Mouse (Mus musculus): Measurements from ENCODE around the gene Hes1. TPM values are rescaled to one million over a fixed set of nuclear protein-coding genes. Genes with fewer than 3 reads are reported as not detected.

Gene Hes1
- polyA plus RNA-seq, 1 experiment from 2014 or later: 12.7 TPM

DNA sequence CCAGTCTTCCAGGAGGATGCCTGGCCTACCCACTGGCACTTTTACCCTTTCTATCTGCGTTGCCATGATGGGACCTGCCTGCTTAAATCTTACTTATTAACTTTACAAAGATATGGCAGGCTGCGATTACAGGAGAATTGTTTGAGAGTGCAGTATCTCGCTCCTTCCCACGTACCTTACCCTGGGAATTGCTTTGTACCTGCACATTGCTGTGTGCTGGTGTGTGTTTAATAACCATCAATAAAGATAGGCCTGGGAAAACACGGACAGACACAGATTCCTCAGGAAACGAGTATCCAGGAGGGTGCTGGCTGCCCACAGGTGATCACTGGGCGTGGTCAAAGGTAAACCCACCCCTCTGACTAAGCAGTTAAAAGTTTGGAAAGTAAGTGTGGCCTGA is 8.3 kb upstream of the Hes1 start:
- H3K9me3 ChIP-seq (ENCODE audit: control insufficient read depth, low read length): no peaks in the 10 kb centered on the region
- no peaks in the 10 kb centered on the region for H3K4me1 ChIP-seq (ENCODE audit: control insufficient read depth, insufficient read depth, low read length)
- no peak overlapping the region for H3K4me3 ChIP-seq (replicated peaks; ENCODE audit: low read depth, low read length)
- ATAC-seq (ENCODE audit: low FRiP score, low TSS enrichment): no peak
- no peaks in the 10 kb centered on the region for H3K36me3 ChIP-seq (ENCODE audit: control insufficient read depth, insufficient read depth, low read length)
- H3K4me2 ChIP-seq (ENCODE audit: low read length): no peak overlapping the region
- 80% methylated on average over 7 of the region's 7 CpGs for WGBS
- peaks cover 36% of the 10 kb centered on the region for H3K27me3 ChIP-seq (ENCODE audit: control insufficient read depth, insufficient read depth, low read length)
- H3K27ac ChIP-seq (replicated peaks; ENCODE audit: low read depth, low read length): no peak overlapping the region
- no peak overlapping the region for H3K9ac ChIP-seq (replicated peaks; ENCODE audit: low read length)
- DNase-seq: no peak

DNA sequence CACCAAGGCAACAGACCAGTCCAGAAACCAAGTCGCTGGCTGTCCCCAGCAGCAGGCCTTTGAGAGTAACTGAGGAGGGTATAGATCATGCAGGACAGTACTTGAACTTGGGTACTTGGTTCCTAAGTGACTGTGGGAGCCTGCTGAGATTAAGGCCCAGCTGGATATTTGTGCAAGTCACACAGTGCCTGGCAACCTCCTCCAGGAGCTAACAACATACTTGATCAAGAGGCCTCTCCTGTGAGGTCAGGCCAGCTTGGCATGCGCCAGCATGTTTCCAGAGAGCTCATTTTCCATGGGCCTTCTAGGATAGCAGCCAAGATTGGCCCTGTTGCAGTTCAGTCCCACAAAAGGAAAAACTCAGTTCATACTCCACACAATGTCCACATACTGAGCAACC is 7.3 kb upstream of the Hes1 start:
- DNase-seq (no peak), ATAC-seq (ENCODE audit: low FRiP score, low TSS enrichment) (no peak)
- no peaks in the 10 kb centered on the region for H3K36me3 ChIP-seq (ENCODE audit: control insufficient read depth, insufficient read depth, low read length)
- H3K9ac ChIP-seq (replicated peaks; ENCODE audit: low read length): no peak overlapping the region
- peaks cover 46% of the 10 kb centered on the region for H3K27me3 ChIP-seq (ENCODE audit: control insufficient read depth, insufficient read depth, low read length)
- no peak overlapping the region for H3K27ac ChIP-seq (replicated peaks; ENCODE audit: low read depth, low read length)
- H3K4me3 ChIP-seq (replicated peaks; ENCODE audit: low read depth, low read length): no peak overlapping the region
- H3K4me1 ChIP-seq (ENCODE audit: control insufficient read depth, insufficient read depth, low read length): no peaks in the 10 kb centered on the region
- WGBS: 78% methylated on average over 2 of the region's 2 CpGs
- H3K9me3 ChIP-seq (ENCODE audit: control insufficient read depth, low read length): no peaks in the 10 kb centered on the region
- no peak overlapping the region for H3K4me2 ChIP-seq (ENCODE audit: low read length)

DNA sequence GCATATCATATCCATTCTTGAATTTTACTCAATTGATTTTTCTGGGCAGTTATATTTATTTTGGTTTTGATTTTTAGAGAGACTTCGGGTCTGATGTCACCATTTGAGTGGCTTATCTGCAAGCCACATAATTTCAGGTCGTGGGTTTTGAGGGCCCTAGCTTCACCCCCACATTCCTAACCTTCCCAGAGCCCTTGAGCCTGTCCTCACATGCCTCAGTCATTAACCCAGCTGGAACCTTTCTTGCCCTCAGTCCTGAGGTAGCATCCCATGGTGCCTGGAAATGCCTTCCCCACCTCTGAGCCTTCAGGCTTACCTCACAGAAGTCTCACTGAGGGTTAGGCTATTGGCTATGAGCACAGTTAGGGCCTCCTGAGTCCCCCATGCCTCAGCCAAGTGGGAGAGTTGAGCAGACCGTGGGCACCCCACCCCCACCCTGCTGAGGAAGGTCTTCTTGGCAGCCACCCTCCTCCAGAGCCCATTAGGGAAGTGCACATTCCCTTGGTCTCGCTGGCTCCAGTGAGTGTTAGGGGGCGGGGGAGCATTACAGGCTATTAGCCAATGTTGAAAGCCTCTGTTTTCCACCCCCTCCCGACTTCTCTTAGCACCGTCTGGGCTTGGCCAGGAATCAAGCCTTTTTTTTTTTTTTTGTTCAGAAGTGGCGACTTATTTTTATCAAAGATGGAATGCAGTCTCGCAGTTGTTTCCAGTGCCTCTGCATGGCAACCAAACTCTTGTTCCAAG is 5.0 kb upstream of the Hes1 start:
- Histone ChIP-seq H3K9me3 (ENCODE audit: control insufficient read depth, low read length) (no peaks in the 10 kb centered on the region), H3K27me3 (ENCODE audit: control insufficient read depth, insufficient read depth, low read length) (peaks cover 59% of the 10 kb centered on the region), H3K9ac (replicated peaks; ENCODE audit: low read length) (no peak overlapping the region), H3K27ac (replicated peaks; ENCODE audit: low read depth, low read length) (no peak overlapping the region), H3K4me2 (ENCODE audit: low read length) (no peak overlapping the region), H3K4me1 (ENCODE audit: control insufficient read depth, insufficient read depth, low read length) (peaks cover 5% of the 10 kb centered on the region; the same call in 1 of the 2 replicates), H3K4me3 (replicated peaks; ENCODE audit: low read depth, low read length) (no peak overlapping the region), H3K36me3 (ENCODE audit: control insufficient read depth, insufficient read depth, low read length) (no peaks in the 10 kb centered on the region)
- peak; percentile 66 for DNase-seq
- WGBS: 23% methylated on average over 9 of the region's 9 CpGs
- no peak for ATAC-seq (ENCODE audit: low FRiP score, low TSS enrichment)

DNA sequence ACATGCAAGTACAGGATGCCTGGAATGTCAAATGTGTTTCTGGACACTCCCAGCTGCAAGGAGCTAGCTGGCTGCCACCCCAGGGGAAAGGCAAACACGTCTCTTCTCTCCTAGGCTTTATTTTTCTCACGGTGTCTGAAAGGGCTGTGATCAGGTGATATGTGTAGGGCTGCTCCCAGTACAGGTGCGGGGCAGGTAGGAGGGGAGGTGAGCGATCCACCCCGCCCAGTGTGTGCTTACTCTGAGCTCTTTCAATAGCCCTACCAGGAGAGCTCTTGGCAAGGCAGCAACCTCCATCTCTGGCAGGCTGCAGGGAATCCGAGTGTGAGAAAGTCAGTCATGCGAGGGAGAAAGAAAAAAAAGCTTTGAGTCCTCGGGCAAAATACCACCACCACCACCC is 3.8 kb upstream of the Hes1 start:
- peaks cover 57% of the 10 kb centered on the region for H3K27me3 ChIP-seq (ENCODE audit: control insufficient read depth, insufficient read depth, low read length)
- no peak overlapping the region for H3K27ac ChIP-seq (replicated peaks; ENCODE audit: low read depth, low read length)
- H3K4me1 ChIP-seq (ENCODE audit: control insufficient read depth, insufficient read depth, low read length): peaks cover 12% of the 10 kb centered on the region
- no peak overlapping the region for H3K9ac ChIP-seq (replicated peaks; ENCODE audit: low read length)
- H3K9me3 ChIP-seq (ENCODE audit: control insufficient read depth, low read length): no peaks in the 10 kb centered on the region
- no peak overlapping the region for H3K4me2 ChIP-seq (ENCODE audit: low read length)
- no peak for DNase-seq
- H3K4me3 ChIP-seq (replicated peaks; ENCODE audit: low read depth, low read length): no peak overlapping the region
- no peaks in the 10 kb centered on the region for H3K36me3 ChIP-seq (ENCODE audit: control insufficient read depth, insufficient read depth, low read length)
- ATAC-seq (ENCODE audit: low FRiP score, low TSS enrichment): no peak
- 8% methylated on average over 8 of the region's 8 CpGs for WGBS

DNA sequence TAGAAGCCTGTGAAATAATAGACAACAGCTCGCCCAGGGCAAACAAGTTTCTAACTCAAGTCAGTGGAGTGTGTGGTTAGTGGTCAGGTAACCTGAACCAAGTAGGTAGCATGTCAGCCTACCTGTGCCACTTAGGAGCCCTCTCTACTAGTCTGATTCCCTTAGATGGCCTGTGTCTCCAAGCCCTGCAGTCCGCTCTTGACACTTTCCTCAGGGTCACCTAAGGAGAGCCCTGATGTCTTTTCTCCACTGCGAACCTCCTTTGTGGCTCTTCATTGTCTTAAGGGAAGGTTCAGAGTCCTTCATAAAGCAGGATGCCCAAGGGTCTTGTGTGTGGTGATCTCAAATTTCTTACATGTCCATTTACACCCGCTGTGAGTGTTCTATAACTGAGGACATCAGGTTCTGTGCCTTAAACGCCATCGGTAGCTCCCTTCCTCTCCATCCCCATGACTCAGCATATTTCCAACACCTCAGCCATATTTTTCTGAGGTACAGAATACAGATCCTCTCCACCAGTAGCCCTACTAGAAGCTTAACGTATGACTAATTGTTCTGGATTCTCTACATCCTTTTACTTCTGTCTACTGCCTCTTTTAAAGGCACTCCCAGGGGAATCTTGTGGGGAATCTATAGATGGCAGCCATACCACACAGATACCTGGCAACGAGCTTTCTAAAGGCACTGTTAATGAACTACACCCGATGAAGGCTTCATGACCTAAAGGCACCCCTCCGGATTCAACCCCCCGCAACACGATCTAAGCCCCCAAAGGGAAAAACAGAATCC is 1.7 kb upstream of the Hes1 start:
- peaks cover 24% of the 10 kb centered on the region for H3K4me1 ChIP-seq (ENCODE audit: control insufficient read depth, insufficient read depth, low read length)

DNA sequence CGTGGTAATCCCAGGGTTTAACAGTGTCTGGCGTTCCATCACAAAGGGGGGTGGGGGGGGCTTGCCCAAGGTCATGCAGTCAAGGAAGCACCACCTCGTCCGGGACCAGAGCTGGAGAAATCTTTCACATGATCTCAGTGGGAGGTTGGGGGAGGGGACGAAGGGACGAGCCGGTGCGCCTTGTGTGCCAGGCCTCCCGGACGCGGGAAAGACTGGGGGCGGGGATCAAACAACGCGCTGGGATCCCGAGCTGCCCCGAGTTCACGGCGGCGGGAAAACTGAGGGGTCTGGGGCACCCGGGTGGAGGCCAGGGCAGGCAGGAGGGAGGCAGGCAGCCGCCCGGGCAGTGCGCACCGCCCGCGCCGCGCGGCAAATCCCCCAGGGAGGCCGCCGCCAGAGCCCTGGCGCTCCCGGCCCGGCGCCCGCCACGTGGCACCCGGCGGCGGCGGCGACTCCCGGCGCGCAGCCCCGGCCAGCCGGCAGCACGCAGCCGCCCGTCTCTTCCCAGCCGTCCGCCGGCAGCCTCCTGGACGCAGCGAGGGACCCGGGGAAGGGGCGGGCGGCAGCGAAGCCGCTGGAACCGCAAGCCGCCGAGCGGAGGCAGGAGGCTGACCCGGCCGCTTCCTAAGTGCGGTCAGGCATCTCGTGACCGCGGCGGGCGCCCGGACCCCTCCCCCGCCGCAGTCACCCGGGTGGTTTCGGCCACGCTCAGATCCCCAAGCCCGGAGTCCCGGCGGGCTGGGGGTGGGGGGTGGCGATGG is 883 bp upstream of the Hes1 start:
- Histone ChIP-seq H3K27ac (replicated peaks; ENCODE audit: low read depth, low read length) (peak overlapping the region; percentile 85), H3K4me1 (ENCODE audit: control insufficient read depth, insufficient read depth, low read length) (peaks cover 26% of the 10 kb centered on the region), H3K4me3 (replicated peaks; ENCODE audit: low read depth, low read length) (peak overlapping the region; percentile 65), H3K36me3 (ENCODE audit: control insufficient read depth, insufficient read depth, low read length) (no peaks in the 10 kb centered on the region), H3K27me3 (ENCODE audit: control insufficient read depth, insufficient read depth, low read length) (peaks cover 59% of the 10 kb centered on the region), H3K9me3 (ENCODE audit: control insufficient read depth, low read length) (no peaks in the 10 kb centered on the region), H3K9ac (replicated peaks; ENCODE audit: low read length) (peak overlapping the region; percentile 61), H3K4me2 (ENCODE audit: low read length) (peak overlapping the region; percentile 100)
- ATAC-seq (ENCODE audit: low FRiP score, low TSS enrichment) (peak; percentile 47), DNase-seq (peak; percentile 78)
- WGBS: under 1% methylated on average over 60 of the region's 82 CpGs

More for the DNA sequence above, 1.7 kb upstream of the Hes1 start:
- ATAC-seq (ENCODE audit: low FRiP score, low TSS enrichment): no peak
- H3K4me3 ChIP-seq (replicated peaks; ENCODE audit: low read depth, low read length): peak overlapping the region; percentile 65
- no peaks in the 10 kb centered on the region for H3K9me3 ChIP-seq (ENCODE audit: control insufficient read depth, low read length)
- H3K4me2 ChIP-seq (ENCODE audit: low read length): peak overlapping the region; percentile 100
- H3K27ac ChIP-seq (replicated peaks; ENCODE audit: low read depth, low read length): no peak overlapping the region
- H3K27me3 ChIP-seq (ENCODE audit: control insufficient read depth, insufficient read depth, low read length): peaks cover 56% of the 10 kb centered on the region
- H3K36me3 ChIP-seq (ENCODE audit: control insufficient read depth, insufficient read depth, low read length): no peaks in the 10 kb centered on the region
- 20% methylated on average over 12 of the region's 12 CpGs for WGBS
- peak; percentile 57 for DNase-seq
- H3K9ac ChIP-seq (replicated peaks; ENCODE audit: low read length): no peak overlapping the region

DNA sequence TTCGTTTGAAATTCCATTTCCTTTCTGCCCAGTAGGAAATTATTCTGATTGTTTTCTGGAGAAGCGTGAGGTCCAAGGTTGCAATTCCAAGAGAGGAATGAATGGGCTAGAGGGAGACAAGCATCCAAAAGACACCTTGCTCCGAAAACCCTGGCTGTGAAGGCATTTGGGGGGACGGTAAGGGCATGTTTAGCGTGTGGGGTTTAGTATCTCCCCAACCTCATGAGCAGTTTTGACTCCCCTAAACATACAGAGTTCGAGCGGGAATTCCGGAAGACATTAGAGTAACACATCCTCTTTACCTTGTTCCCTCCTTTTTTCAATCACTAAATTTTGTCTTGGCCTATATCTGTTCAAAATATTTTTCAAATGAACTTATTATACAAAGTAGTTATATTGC is 429 bp downstream of the Hes1 start:
- Histone ChIP-seq H3K4me1 (ENCODE audit: control insufficient read depth, insufficient read depth, low read length) (peaks cover 34% of the 10 kb centered on the region), H3K9ac (replicated peaks; ENCODE audit: low read length) (peak overlapping the region; percentile 61; the same call in 1 of the 2 replicates), H3K27ac (replicated peaks; ENCODE audit: low read depth, low read length) (peak overlapping the region; percentile 85; the same call in 1 of the 2 replicates), H3K9me3 (ENCODE audit: control insufficient read depth, low read length) (no peaks in the 10 kb centered on the region), H3K4me3 (replicated peaks; ENCODE audit: low read depth, low read length) (peak overlapping the region; percentile 65), H3K36me3 (ENCODE audit: control insufficient read depth, insufficient read depth, low read length) (no peaks in the 10 kb centered on the region), H3K4me2 (ENCODE audit: low read length) (peak overlapping the region; percentile 100), H3K27me3 (ENCODE audit: control insufficient read depth, insufficient read depth, low read length) (peaks cover 56% of the 10 kb centered on the region)
- ATAC-seq (ENCODE audit: low FRiP score, low TSS enrichment): no peak
- WGBS: under 1% methylated on average over 8 of the region's 8 CpGs
- DNase-seq: peak; percentile 30

DNA sequence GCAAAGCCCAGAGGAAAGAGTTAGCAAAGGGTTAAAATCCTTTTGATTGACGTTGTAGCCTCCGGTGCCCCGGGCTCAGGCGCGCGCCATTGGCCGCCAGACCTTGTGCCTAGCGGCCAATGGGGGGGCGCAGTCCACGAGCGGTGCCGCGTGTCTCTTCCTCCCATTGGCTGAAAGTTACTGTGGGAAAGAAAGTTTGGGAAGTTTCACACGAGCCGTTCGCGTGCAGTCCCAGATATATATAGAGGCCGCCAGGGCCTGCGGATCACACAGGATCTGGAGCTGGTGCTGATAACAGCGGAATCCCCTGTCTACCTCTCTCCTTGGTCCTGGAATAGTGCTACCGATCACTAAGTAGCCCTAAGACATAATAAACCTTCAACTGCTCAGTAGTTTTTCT is 893 bp downstream of the Hes1 start:
- WGBS: under 1% methylated on average over 21 of the region's 21 CpGs
- no peak overlapping the region for H3K9ac ChIP-seq (replicated peaks; ENCODE audit: low read length)
- peaks cover 56% of the 10 kb centered on the region for H3K27me3 ChIP-seq (ENCODE audit: control insufficient read depth, insufficient read depth, low read length)
- ATAC-seq (ENCODE audit: low FRiP score, low TSS enrichment) (peak; percentile 68), DNase-seq (peak; percentile 94)
- no peak overlapping the region for H3K27ac ChIP-seq (replicated peaks; ENCODE audit: low read depth, low read length)
- H3K36me3 ChIP-seq (ENCODE audit: control insufficient read depth, insufficient read depth, low read length): no peaks in the 10 kb centered on the region
- no peaks in the 10 kb centered on the region for H3K9me3 ChIP-seq (ENCODE audit: control insufficient read depth, low read length)
- H3K4me2 ChIP-seq (ENCODE audit: low read length): peak overlapping the region; percentile 100
- H3K4me1 ChIP-seq (ENCODE audit: control insufficient read depth, insufficient read depth, low read length): peaks cover 39% of the 10 kb centered on the region
- H3K4me3 ChIP-seq (replicated peaks; ENCODE audit: low read depth, low read length): peak overlapping the region; percentile 65

Data from midbrain, embryonic 14.5 days (tissue).